Mouse (Mus musculus) Patski (cell line): ENCODE measurements around the gene Sult1a1. TPM values are rescaled to one million over a fixed set of nuclear protein-coding genes. Genes with fewer than 3 reads are reported as not detected.
"Not testable (repeated sequence)": the region's sequence is repeated elsewhere in the genome, so short reads cannot be mapped to it uniquely, and the experiment has no call there.

ENCODE experiments used
- ATAC-seq: fragments of 100-300 bp; one replicate; pipeline ENCODE4 v1.8.0; 2021
- CTCF ChIA-PET: fragments of 350-600 bp; sonication (Branson Sonifier 250); formaldehyde crosslinking; loops from one replicate; lab custom pipeline; 2022; ENCODE audit warnings: inconsistent platforms; lab: Charles Lee
- POLR2A ChIA-PET: fragments of 350-600 bp; sonication (Branson Sonifier 250); formaldehyde crosslinking; loops from one replicate; lab custom pipeline; 2022; ENCODE audit warnings: antibody characterized with exemption, inconsistent platforms; lab: Charles Lee
- DNase-seq: peaks from one replicate; pipeline ENCODE4 v3.0.0-alpha.2; 2011; ENCODE audit warnings: low read depth, low spot score
- H3K27me3 ChIP-seq: fragments of 371-371 bp; one replicate; pipeline ENCODE4 v1.5.1; 2021
- CTCF ChIP-seq: fragments of 100-300 bp; IDR thresholded peaks from one replicate; pipeline ENCODE4 v1.5.1; 2021
- in situ Hi-C: fragments of 300-500 bp; cut with MboI; formaldehyde crosslinking; loops from 3 replicates; pipeline ENCODE4 v1.11.1; 2018; ENCODE audit warnings: low pct_unique_long_range_greater_than_20kb, mixed read lengths
- polyA plus RNA-seq: library from polyadenylated mRNA; unstranded; gene quantifications from one replicate; pipeline ENCODE4 v1.2.3, GENCODE M21; 2021

Sult1a1 gene
- polyA plus RNA-seq, 1 experiment from 2014 or later: 0.62 TPM

DNA sequence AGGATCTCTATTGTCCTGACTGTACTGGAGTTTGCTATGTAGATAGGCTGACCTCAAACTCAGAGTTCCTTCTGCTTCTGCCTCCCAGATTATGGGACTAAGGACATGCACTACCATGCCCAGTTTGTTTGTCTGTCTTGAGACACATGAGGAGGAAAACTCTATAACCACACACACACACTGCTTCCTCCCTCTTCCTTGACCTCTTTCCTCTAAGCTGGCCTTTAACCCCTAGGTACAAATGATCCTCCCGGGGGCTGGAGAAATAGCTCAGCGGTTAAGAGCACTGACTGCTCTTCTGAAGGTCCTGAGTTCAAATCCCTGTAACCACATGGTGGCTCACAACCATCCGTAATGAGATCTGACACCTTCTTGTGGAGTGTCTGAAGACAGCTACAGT, 31.9 kb downstream of the Sult1a1 start:
- CTCF ChIA-PET: interaction anchor here (1.6 to 2.5 kb wide), 3 partner anchors 42 to 66 kb away, joined by 3 to 12 read pairs (median 5); no protein-coding TSS in a partner anchor
- DNase-seq: no peak
- TF ChIP-seq CTCF: no peak
- POLR2A ChIA-PET: interaction anchor here (0.6 to 1.5 kb wide), 2 partner anchors 12 to 135 kb away, joined by 5 to 8 read pairs; no protein-coding TSS in a partner anchor
- no peak for ATAC-seq
- no peaks in the 10 kb centered on the region for H3K27me3 ChIP-seq
- in situ Hi-C loops: loop anchor here (5.0 kb wide), 1 partner anchor 48 kb away; no protein-coding TSS in a partner anchor

DNA sequence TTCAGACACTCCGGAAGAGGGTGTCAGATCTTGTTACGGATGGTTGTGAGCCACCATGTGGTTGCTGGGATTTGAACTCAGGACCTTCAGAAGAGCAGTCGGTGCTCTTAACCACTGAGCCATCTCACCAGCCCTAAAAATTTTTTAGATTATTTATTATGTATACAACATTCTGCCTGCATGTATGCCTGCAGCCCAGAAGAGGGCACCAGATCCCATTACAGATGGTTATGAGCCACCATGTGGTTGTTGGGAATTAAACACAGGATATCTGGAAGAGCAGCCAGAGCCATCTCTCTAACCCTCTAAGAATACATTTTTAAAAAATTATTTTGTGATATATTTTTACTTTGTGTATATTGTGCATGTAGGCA, 33.0 kb downstream of the Sult1a1 start:
- H3K27me3 ChIP-seq, DNase-seq, ATAC-seq, POLR2A ChIA-PET: not testable (repeated sequence)
- TF ChIP-seq CTCF: peak; percentile 78
- in situ Hi-C loops: loop anchor here (5.0 kb wide), 1 partner anchor 49 kb away; no protein-coding TSS in a partner anchor
- CTCF ChIA-PET: interaction anchor here (0.9 to 2.5 kb wide), 3 partner anchors 46 to 106 kb away, joined by 3 to 12 read pairs (median 4); no protein-coding TSS in a partner anchor

DNA sequence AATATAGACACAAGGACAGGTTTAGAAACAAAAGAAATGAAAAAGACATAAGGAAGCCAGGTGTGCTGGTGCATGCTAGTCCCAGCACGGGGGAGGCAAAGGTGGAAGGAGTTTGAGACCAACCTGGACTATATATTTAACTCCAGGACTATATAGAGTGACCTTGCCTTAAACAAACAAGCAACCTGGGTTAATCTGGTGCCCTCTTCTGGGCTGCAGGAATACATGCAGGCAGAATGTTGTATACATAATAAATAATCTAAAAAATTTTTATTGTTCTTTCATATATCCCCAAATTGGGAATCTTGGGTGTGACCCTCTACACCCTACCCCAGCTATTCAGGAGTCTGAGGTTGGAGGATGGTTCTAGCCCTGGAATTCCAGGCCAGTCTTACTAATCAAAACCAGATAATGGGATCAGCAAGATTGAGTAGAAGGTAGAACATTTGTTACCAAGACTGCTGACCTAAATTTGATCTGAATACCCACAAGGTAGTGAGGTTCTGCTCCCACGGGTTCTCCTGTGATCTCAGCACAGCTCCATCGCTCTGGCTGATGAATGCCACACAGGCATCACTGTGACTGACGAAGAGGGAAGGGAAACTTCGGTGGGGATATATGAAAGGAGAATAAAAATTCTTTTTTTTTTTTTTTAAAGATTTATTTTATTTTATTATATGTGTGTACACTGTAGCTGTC, 33.5 kb downstream of the Sult1a1 start:
- ChIA-PET CTCF (interaction anchor here (0.9 to 2.5 kb wide), 5 partner anchors 45 to 105 kb away, joined by 3 to 12 read pairs (median 4); partner anchors contain the start of gene Apobr), POLR2A (no interaction called here)
- in situ Hi-C loops: loop anchor here (5.0 kb wide), 1 partner anchor 50 kb away; no protein-coding TSS in a partner anchor
- ATAC-seq (no peak), DNase-seq (no peak)
- peak; percentile 62 for TF ChIP-seq CTCF
- H3K27me3 ChIP-seq: no peaks in the 10 kb centered on the region

DNA sequence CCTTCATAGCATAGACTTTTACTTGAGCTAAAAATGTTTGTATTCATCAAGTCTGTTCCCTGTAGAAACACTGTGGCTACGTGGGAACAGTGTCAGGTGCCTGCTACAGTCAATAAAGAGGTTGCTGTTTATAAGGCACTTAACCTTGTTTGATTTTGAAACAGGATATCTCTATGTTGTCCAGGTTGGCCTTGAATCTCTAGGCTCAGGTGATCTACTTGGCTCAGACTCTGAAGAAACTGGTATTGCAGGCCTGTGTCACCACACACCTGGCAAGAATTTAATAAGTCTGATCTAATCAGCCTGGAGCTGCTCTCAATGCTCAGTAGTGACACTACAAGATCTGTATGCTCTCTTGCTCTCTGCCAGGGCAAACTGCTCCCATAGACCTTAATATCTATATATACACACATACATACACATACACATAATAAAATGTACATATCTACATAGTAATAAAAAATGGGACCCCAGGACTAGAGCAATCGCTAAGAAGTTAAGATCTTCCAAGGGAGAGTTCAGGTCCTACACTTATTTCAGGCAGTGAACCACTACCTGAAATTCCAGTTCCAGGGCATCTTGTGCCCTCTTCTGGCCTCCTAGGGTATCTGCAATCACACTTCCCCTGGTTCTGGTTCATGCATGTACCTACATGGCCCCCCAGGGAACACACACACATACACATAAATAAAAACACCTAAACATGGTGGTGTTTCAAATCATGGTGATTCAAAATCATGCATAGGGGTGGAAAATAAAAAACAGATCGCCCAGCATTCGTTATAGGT, 39.3 kb downstream of the Sult1a1 start:
- H3K27me3 ChIP-seq: no peaks in the 10 kb centered on the region
- ATAC-seq (no peak), DNase-seq (no peak)
- CTCF ChIA-PET: interaction anchor here (1.3 to 9.0 kb wide), 4 partner anchors 49 to 57 kb away, joined by 4 to 93 read pairs (median 5); no protein-coding TSS in a partner anchor
- POLR2A ChIA-PET: interaction anchor here (0.6 to 1.2 kb wide), 2 partner anchors 13 to 21 kb away, joined by 3 to 5 read pairs; no protein-coding TSS in a partner anchor
- in situ Hi-C loops: loop anchor here (5.0 kb wide), 1 partner anchor 60 kb away; no protein-coding TSS in a partner anchor
- peak; percentile 93 for TF ChIP-seq CTCF

DNA sequence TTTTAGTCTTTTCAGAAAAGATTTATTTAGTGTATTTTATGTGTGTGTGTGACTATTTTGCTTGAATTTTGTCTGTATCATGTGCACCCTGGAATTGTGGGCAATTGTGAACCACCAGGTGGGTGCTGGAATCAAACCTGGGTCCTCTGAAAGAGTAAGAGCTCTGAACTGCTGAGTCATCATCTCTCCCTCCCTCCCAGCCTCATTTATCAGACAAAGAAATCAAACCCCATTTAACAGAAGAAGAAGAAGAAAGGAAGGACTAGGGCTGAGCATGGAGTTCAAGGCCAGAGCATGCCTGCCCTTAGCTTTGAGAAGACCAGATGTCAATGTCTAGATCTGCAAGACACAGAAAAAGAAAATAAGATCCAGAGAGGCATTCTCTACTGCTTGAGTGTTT, 40.9 kb downstream of the Sult1a1 start:
- DNase-seq: no peak
- CTCF ChIA-PET: interaction anchor here (1.8 to 9.0 kb wide), 2 partner anchors 52 to 56 kb away, joined by 5 to 93 read pairs; no protein-coding TSS in a partner anchor
- ATAC-seq: no peak
- H3K27me3 ChIP-seq: no peaks in the 10 kb centered on the region
- POLR2A ChIA-PET: no interaction called here
- TF ChIP-seq CTCF: no peak
- in situ Hi-C loops: loop anchor here (5.0 kb wide), 1 partner anchor 58 kb away; no protein-coding TSS in a partner anchor

DNA sequence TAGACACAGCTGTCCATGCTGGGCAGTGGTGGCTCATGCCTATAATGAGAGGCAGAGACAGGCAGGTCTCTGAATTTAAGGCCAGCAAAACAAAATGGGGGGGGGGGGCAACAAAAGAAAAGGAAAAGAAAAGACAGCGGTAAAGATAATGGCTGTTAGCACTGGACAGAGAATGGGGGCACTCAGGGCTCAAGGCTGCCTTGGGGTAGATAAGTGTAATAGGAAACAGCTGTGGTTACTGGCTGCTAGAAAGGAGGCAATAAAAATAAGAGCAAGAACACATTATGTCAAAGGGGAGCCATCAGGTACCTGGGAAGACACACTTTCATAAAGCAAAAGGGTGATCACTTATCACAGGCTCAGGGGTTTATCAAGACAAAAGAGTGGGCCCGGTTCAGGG, 43.8 kb downstream of the Sult1a1 start:
- TF ChIP-seq CTCF: no peak
- ATAC-seq (no peak), DNase-seq (no peak)
- POLR2A ChIA-PET: interaction anchor here (1.4 to 1.7 kb wide), 2 partner anchors 11 to 54 kb away, joined by 5 to 6 read pairs; no protein-coding TSS in a partner anchor
- in situ Hi-C loops: no loop called here
- CTCF ChIA-PET: interaction anchor here (1.4 to 9.0 kb wide), 2 partner anchors 10 to 53 kb away, joined by 3 to 93 read pairs; no protein-coding TSS in a partner anchor
- H3K27me3 ChIP-seq: no peaks in the 10 kb centered on the region

DNA sequence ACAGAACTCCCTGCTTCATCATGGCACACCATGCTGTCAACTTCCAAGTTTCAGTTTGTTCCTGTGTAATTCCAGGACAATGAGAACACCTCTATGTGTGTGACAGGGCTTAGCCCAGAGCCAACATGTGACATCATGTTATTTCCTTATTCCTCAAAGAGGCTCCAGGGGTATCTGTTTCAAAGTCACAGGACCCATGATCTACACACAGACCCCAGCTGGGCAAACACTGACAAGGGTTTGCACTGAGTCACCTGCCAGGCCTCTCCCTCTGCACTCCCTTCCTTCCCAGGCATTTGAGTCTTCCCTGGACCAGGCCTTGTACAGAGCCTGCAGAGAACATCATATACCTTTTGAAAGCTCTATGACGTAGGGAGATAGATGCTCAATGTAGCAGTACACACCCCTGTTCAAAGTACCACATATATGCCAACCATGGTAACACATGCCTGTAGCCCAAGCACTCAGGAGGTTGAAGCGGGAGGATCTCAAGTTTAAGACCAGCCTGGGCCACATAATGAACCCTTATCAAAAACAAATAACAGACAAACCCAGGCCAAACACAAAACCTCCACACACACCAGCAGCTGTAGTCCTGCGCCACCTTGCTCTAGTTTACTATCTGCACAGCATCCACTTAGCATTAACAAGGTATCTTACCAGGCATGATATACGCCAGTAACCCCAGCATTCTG, 45.3 kb downstream of the Sult1a1 start, which contains the start of gene Nupr1:
Nupr1 (minus strand) TSS at position 38 of the 695 bp plus-strand sequence.
- no peaks in the 10 kb centered on the region for H3K27me3 ChIP-seq
- in situ Hi-C loops: no loop called here
- POLR2A ChIA-PET: no interaction called here
- ATAC-seq (no peak), DNase-seq (no peak)
- no peak for TF ChIP-seq CTCF
- CTCF ChIA-PET: no interaction called here

DNA sequence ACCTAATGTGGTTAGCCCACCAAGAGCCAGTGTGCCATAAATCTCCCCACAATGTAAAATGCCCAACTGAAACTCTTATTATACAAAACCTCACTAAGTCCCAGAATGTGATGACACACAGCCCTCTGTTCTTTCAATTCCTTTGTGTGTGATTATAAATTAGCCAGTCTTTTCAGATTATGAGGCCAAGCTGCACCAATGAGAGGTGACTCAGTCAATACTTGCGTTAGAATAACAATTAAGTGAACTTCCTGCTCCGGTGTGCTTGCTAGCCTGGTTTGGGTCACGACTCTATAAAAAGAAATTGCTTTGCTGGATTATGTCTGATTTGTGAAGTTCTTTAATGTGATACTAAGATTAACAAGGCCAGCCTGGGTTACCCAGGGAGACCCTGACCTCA, 46.3 kb downstream of the Sult1a1 start:
- ATAC-seq: no peak
- TF ChIP-seq CTCF: no peak
- ChIA-PET CTCF (interaction anchor here (1.3 kb wide), 1 partner anchor 51 kb away, joined by 4 read pairs; no protein-coding TSS in a partner anchor), POLR2A (no interaction called here)
- in situ Hi-C loops: no loop called here
- no peak for DNase-seq
- H3K27me3 ChIP-seq: no peaks in the 10 kb centered on the region

DNA sequence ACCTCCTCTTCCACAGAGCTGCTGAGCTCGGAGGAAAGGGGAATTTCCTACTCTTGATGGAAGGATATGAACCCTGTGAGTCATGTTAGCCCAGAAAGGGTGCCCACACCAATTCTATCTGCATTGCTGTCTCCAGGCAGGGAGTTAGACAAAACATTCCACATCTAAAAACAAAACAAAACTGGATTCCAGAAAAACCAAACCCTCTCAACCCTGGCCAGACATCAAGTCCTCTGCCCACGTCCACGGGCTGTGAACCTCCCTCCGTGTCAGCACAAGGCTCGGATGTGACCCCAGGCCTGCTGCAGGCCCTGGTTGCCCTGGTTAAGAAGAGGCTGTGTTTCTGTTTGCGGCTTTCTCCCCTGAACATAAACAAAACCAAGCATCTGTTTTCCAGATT, 48.1 kb downstream of the Sult1a1 start:
- ChIA-PET CTCF (interaction anchor here (0.9 kb wide), 1 partner anchor 50 kb away, joined by 3 read pairs; no protein-coding TSS in a partner anchor), POLR2A (no interaction called here)
- no peaks in the 10 kb centered on the region for H3K27me3 ChIP-seq
- peak; percentile 58 for ATAC-seq
- in situ Hi-C loops: no loop called here
- no peak for DNase-seq
- TF ChIP-seq CTCF: no peak
